Mouse (Mus musculus) T-cell, adult 2 months (primary cell): ENCODE results near the gene Tctn3.
A peak's percentile ranks its signal among the peaks of the same experiment; 100 is the strongest.

Experiments used
- DNase-seq: peaks from one replicate; pipeline ENCODE4 v3.0.0; 2022; ENCODE audit warnings: low spot score

The Tctn3 gene

GRCm38 (mm10) chr19:40611830-40612506 is at the start of gene Tctn3, which contains the start of gene Entpd1:
TSS of gene Tctn3 (minus strand) at chr19:40612233.
TSS of gene Entpd1 (plus strand) at chr19:40612366.
- peak; percentile 97 for DNase-seq

DNA sequence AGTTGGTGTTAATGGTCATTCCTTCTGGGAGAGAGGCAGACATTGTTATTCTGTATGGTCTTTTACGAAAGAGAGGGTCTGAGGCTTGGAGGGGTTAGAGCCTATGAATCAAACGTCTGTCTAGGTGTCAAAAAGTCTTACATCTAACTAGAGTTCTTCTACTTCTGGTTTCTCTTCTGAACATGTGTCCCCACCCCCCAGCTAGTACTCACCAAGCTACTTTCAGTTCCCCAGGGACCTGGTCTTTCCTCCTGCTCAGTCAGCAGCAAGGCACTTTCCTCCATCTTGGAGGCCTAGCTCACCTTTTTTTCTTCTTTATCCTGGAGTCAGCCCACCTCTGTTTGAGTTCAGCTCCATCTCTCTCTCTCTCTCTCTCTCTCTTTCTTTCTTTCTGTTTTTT is 49.1 kb upstream of the Tctn3 start:
- peak; percentile 31 for DNase-seq

- no peak for DNase-seq
These were observed 48.5 kb upstream of the Tctn3 start for GRCm38 (mm10) chr19:40660510-40660909.

- peak; percentile 10 for DNase-seq
These were observed 47.8 kb upstream of the Tctn3 start for GRCm38 (mm10) chr19:40659651-40660478.

DNA sequence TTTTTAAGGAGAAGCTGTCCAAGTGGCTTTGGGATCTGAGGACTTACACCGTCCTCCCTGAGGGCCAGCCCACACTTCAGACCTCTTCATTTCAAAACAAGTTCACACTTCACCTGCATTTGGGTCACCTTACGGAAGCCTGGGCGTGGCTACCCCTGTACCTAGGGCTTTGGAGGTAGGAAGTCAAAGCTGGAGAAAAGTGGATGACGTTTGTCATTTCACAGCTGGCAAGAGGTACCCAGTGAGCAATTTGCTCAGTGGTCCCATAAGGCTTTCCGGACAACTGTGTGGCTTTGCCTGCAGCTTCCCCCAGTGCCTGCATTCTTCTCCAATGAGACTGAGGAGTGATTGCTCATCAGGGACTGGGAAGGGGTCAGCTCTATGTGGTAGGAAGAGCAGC is 46.9 kb upstream of the Tctn3 start:
- no peak for DNase-seq

GRCm38 (mm10) chr19:40658281-40658680 is 46.2 kb upstream of the Tctn3 start:
- DNase-seq, result no peak

DNA sequence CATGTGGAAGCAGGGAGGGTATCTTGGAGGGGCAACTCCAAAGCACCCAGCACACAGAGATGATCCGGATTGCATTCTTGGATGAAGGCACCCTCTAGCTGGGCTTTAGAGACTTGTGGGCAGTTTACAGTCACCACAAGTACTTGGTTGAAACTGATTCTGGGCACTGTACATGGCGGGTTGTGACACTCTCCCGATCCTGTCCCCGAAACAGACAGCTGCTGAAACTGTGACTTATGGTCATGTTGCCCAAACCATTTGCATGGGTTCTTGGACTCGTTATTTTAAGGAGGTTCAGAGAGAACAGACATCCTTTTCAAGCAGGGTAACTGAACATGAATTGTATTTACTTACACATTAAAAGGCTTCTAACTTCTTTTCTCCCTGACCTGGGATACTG is 44.2 kb upstream of the Tctn3 start:
- no peak for DNase-seq

- DNase-seq, result no peak
These were observed 38.1 kb upstream of the Tctn3 start for GRCm38 (mm10) chr19:40650090-40650489.

DNA sequence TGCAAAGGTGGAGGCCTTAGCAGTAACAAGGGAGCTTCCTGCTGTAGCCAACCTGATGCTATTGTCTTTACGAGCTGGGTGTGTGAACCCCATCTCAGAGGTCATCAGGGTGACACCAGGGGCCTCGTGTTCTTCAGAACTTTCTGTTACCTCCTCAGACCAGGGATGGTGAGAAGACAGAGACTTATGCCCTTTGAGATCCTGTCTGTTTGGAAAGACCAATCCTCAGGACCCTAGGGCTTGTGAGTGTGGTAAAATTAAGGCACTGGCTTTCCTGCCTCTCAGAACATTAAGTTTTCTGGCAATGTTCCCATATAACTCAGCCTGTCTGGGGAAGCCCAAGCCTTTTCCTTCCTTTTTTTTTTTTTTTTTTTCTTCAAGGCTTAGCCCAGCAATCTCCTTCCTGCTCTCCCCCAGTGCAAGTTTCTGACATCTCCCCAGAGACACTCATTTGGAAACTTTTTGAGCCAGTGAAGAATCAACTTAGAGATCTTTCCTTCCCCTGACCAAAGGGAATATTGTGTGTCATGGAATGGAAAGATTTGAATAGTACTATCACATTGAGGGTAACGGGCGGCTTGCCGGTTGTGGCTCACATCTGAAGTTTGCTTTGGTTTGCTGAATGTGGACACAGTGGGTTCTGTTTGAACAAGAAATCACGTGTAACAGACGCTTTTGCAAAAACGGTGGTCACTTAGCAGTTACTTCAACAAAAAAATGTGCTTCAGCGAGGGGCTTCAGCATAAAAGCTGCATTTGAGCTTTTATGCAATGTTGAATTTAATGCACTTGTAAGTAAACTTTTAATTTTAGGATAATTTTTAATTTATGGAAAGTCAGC is 35.5 kb upstream of the Tctn3 start:
- DNase-seq, result no peak

DNA sequence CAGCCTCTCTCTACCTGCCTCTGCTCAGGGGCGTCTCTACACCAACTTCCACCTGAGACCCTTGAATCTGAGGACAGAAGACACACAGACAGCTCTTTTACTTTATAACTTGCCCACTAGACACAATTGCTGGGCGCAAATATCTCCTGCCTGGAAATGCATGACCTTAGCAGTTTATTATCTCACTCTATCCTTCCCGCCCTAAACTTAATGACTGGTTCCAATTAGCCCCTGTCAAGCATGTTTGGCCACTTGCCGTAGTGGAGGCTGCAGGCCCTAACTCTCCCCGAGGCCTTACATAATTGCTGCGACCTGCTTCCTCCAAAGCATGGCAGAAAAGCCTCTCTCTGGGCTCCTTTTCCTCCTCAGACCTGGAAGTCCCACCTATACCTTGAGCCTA is 34.3 kb upstream of the Tctn3 start:
- no peak for DNase-seq

GRCm38 (mm10) chr19:40643846-40644245 is 31.8 kb upstream of the Tctn3 start:
- DNase-seq, result no peak

DNA sequence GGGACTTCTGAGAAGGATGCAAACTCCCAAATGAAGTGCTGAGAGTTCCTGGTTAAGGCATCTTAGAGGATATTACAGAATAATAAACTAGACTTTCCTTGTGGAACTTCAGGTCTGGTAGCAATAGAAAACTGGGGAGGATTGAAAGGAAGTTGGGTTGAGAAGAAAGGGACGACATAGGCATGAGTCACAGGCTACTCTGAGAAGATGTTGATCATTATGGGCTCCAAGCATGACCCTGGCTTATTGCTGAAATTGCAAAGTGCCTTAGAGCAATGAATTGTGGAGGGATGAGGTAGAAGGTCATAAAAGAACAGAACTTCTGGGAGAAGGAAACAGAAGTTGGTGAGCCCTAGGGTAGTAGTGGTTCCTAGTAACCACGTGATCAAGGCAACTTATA is 28.8 kb upstream of the Tctn3 start:
- DNase-seq, result no peak

DNA sequence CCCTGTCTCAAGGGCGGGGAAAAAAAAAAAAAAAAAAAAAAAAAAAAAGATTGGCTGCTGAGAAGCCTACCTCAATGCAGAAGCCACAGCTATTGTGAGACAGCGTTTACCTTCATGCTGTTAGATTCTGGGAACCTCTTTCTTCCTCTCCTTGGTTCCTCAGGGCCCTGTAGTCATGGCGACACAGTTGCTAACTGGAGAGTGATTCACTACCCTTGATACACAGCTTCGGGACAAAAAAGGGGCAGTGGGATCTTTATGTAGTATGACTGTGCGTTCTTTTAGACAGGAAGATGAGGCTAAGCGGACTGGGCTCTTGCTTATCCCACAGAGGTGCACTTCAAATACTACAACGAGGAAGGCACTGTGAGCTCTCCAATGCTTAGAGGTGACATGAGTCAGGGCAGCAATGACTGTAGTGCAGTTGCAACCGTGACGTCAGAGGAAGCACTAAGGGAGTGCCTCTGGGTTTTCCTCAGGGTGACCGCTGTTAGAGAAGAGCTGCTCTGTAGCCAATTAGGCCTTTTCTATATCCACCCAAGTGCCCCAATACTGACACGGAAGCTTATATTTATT is 27.8 kb upstream of the Tctn3 start:
- no peak for DNase-seq

DNA sequence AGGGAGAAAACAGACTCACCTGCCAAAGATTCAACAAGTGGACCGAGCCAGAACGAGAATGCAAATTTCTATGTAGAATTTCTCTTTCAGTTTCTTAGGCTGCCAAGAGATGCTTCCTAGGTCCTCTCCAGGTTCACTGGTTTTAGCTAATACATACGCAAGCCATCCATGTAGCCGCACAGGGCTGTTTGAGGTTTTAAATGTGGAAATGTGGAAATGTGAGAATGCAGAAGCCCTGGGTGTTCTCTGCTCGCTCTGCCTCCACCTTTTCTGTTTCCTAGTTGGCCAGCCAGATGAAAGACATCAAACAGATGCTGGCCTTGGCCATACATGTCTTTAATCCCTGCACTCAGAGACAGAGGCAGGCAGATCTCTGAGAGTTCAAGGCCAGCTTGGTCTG is 26.5 kb upstream of the Tctn3 start:
- DNase-seq, result no peak

GRCm38 (mm10) chr19:40637601-40638000 is 25.6 kb upstream of the Tctn3 start:
- no peak for DNase-seq

DNA sequence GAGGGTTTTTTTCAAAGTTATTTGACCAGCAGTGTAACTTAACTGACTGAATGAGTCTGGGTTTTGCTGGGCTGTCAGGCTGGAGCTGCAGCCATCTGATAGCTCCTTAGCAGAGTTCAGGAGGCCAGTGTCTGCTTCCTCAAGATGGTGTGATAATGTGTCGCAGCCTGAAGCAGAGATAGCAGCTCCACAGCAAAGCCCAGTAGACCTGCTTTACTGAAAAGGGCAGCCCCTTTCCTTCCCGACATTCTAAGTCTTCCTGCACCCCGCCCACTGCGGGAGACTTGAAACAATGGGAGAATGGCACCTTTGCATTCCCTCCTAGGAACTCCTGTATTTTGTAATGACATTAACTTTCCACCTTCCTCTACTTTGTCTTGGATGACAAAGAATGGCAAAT is 25.1 kb upstream of the Tctn3 start:
- DNase-seq, result no peak

- DNase-seq, result no peak
These were observed 21.1 kb upstream of the Tctn3 start for GRCm38 (mm10) chr19:40633144-40633543.

- DNase-seq, result no peak
These were observed 20.6 kb upstream of the Tctn3 start for GRCm38 (mm10) chr19:40632668-40633067.

- DNase-seq, result no peak
These were observed 20.2 kb upstream of the Tctn3 start for GRCm38 (mm10) chr19:40632193-40632592.

GRCm38 (mm10) chr19:40630606-40631005 is 18.6 kb upstream of the Tctn3 start:
- DNase-seq, result no peak

- DNase-seq, result no peak
These were observed 18.1 kb upstream of the Tctn3 start for GRCm38 (mm10) chr19:40630096-40630495.

GRCm38 (mm10) chr19:40628950-40629349 is 16.9 kb upstream of the Tctn3 start:
- DNase-seq, result no peak
